Mouse (Mus musculus) ES-E14 (cell line): ENCODE data around the gene Tmem170b. TPM values are rescaled to one million over a fixed set of nuclear protein-coding genes. Genes with fewer than 3 reads are reported as not detected.

Source experiments
- DNase-seq: peaks from one replicate; pipeline ENCODE4 v3.0.0-alpha.2; 2013; ENCODE audit warnings: low read depth, low spot score
- H3K27ac ChIP-seq: 2 replicates; pipeline ENCODE4 v1.5.1; 2012; ENCODE audit warnings: low read depth, mild to moderate bottlenecking, low read length, moderate library complexity, mixed read lengths; ENCODE audit not compliant: poor library complexity, insufficient read depth, severe bottlenecking
- H3K36me3 ChIP-seq: 2 replicates; pipeline ENCODE4 v1.6.1; 2012; ENCODE audit warnings: mild to moderate bottlenecking, low read length, moderate library complexity, mixed read lengths; ENCODE audit not compliant: control insufficient read depth, poor library complexity, insufficient read depth, severe bottlenecking
- H3K4me1 ChIP-seq, 2 experiments: fragments of 150-350 bp in 1 of 2; sonication (generic) in 1 of 2; 2 replicates each; pipeline ENCODE4 v1.6.1; 2012; ENCODE audit warnings: low read length in 2 of 2, mild to moderate bottlenecking in 1 of 2, mixed read lengths in 1 of 2; ENCODE audit not compliant: control insufficient read depth in 2 of 2, insufficient read depth in 2 of 2, poor library complexity in 1 of 2
- H3K4me3 ChIP-seq, 2 experiments: fragments of 150-350 bp in 1 of 2; sonication (generic) in 1 of 2; 2 replicates each; pipeline ENCODE4 v1.5.1; 2012; ENCODE audit warnings: low read length in 2 of 2, low read depth in 1 of 2, mild to moderate bottlenecking in 1 of 2, mixed read lengths in 1 of 2; ENCODE audit not compliant: insufficient read depth in 1 of 2, poor library complexity in 1 of 2, severe bottlenecking in 1 of 2
- H3K9ac ChIP-seq: 2 replicates; pipeline ENCODE4 v1.6.1; 2012; ENCODE audit warnings: low read depth, mild to moderate bottlenecking, low read length, mixed read lengths; ENCODE audit not compliant: poor library complexity, insufficient read depth, severe bottlenecking
- H3K9me3 ChIP-seq: fragments of 150-350 bp; sonication (generic); 2 replicates; pipeline ENCODE4 v1.6.1; 2012; ENCODE audit warnings: low read depth, mild to moderate bottlenecking, low read length; ENCODE audit not compliant: control insufficient read depth, insufficient read depth
- CHD2 ChIP-seq: IDR thresholded peaks from 2 replicates; pipeline ENCODE4 v1.6.1; 2014; ENCODE audit warnings: mild to moderate bottlenecking, low read depth, low read length, inconsistent platforms
- HCFC1 ChIP-seq: IDR thresholded peaks from 2 replicates; pipeline ENCODE4 v1.6.1; 2012; ENCODE audit warnings: low read length, inconsistent platforms, borderline replicate concordance; ENCODE audit not compliant: insufficient read depth
- MAFK ChIP-seq: IDR thresholded peaks from 2 replicates; pipeline ENCODE4 v1.6.1; 2014; ENCODE audit warnings: mild to moderate bottlenecking, low read depth, low read length, inconsistent platforms; ENCODE audit not compliant: insufficient read depth
- ZC3H11A ChIP-seq: IDR thresholded peaks from 2 replicates; pipeline ENCODE4 v1.6.1; 2012; ENCODE audit warnings: low read depth, mild to moderate bottlenecking, inconsistent platforms, low read length, borderline replicate concordance
- ZNF384 ChIP-seq: IDR thresholded peaks from 2 replicates; pipeline ENCODE4 v1.6.1; 2012; ENCODE audit warnings: low read depth, low read length, inconsistent platforms
- in situ Hi-C, 2 experiments: fragments of 600-800 bp; cut with MboI; formaldehyde crosslinking; loops; one replicate each; pipeline ENCODE4 v1.15.1; 2025; ENCODE audit warnings: low sequenced_read_pairs in 2 of 2, inconsistent platforms in 1 of 2; ENCODE audit not compliant: unreplicated experiment in 2 of 2
- total RNA-seq: library from RNA; depleted of rRNA; stranded (reverse); fragments of 300-350 nt; gene quantifications from 2 replicates; pipeline ENCODE4 v1.2.3, GENCODE M21; 2012

Tmem170b gene
- total RNA-seq, 1 experiment, result 4.4 TPM

GRCm38 (mm10) chr13:41607589-41607988 lies 1.9 kb downstream of the Tmem170b start:
- DNase-seq, result no peak
- H3K4me1 ChIP-seq, result no peaks in the 10 kb centered on the region
- no peak for TF ChIP-seq CHD2
- TF ChIP-seq ZNF384, result no peak
- H3K36me3 ChIP-seq, result no peaks in the 10 kb centered on the region
- H3K4me3 ChIP-seq, result no peak overlapping the region
- no peak overlapping the region for H3K9ac ChIP-seq
- H3K9me3 ChIP-seq, result no peaks in the 10 kb centered on the region
- in situ Hi-C loops, result no loop called here
- H3K27ac ChIP-seq, result no peak overlapping the region

DNA sequence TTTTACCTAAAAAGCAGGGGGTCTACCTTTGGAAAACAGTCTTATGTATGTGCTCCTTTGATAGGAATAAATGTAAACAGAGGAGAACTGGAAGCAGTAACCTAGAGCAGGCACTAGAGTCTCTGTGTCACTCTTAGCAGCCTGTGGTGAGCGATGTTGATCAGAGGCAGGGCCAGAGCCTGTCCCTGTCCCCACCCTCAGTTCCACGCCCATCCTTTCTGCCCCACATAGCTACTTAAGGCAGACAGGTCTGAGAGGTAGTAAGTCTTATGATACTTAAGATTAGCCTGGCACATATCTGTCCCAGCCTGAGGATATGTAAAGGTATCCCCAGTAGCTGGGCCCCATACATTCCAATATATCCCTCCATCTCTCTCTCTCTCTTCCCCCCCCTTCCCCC lies 2.9 kb downstream of the Tmem170b start:
- in situ Hi-C loops, result no loop called here
- Histone ChIP-seq H3K27ac (no peak overlapping the region), H3K4me1 (no peaks in the 10 kb centered on the region), H3K4me3 (no peak overlapping the region), H3K9ac (no peak overlapping the region), H3K36me3 (no peaks in the 10 kb centered on the region), H3K9me3 (no peaks in the 10 kb centered on the region)
- no peak for DNase-seq
- TF ChIP-seq ZC3H11A (no peak), HCFC1 (no peak), ZNF384 (no peak), CHD2 (no peak), MAFK (no peak)

GRCm38 (mm10) chr13:41611046-41611445 lies 5.3 kb downstream of the Tmem170b start:
- no peaks in the 10 kb centered on the region for H3K36me3 ChIP-seq
- in situ Hi-C loops, result no loop called here
- TF ChIP-seq HCFC1 (no peak), MAFK (no peak), CHD2 (no peak), ZNF384 (no peak), ZC3H11A (no peak)

DNA sequence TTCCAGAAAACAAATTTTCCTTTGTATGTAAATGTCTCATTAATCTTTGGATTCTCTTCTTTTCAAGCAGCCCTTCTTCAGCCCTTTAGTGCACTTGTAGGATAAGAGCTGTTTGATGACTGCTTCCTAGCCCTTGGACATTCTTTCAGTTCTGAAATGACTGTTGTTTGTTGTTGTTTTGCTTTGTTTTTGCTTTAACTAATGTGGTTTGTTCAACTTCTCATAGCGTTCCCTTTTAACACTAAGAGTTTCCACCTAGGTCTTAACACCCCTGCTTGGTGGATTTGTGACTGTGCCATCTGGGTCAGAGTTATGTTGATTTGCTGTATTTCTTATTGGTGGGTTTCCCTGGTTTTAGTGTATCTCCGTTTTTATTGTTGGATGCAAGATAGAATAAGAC lies 8.8 kb downstream of the Tmem170b start:
- in situ Hi-C loops, result no loop called here
- Histone ChIP-seq H3K9me3 (no peaks in the 10 kb centered on the region), H3K9ac (no peak overlapping the region), H3K4me1 (no peaks in the 10 kb centered on the region), H3K27ac (no peak overlapping the region), H3K36me3 (no peaks in the 10 kb centered on the region), H3K4me3 (no peak overlapping the region)
- DNase-seq, result no peak
- TF ChIP-seq MAFK (no peak), CHD2 (no peak), ZNF384 (no peak), ZC3H11A (no peak), HCFC1 (no peak)

More at GRCm38 (mm10) chr13:41611046-41611445, 5.3 kb downstream of the Tmem170b start:
- no peak overlapping the region for H3K9ac ChIP-seq
- H3K4me1 ChIP-seq, result no peaks in the 10 kb centered on the region
- H3K9me3 ChIP-seq, result no peaks in the 10 kb centered on the region
- DNase-seq, result no peak
- H3K27ac ChIP-seq, result no peak overlapping the region
- no peak overlapping the region for H3K4me3 ChIP-seq

- H3K4me1 ChIP-seq, result no peaks in the 10 kb centered on the region
- H3K27ac ChIP-seq, result no peak overlapping the region
- in situ Hi-C loops, result no loop called here
- no peaks in the 10 kb centered on the region for H3K36me3 ChIP-seq
- DNase-seq, result no peak
- no peak for TF ChIP-seq ZC3H11A
- TF ChIP-seq MAFK, result no peak
- no peak for TF ChIP-seq CHD2
- no peak for TF ChIP-seq HCFC1
- TF ChIP-seq ZNF384, result no peak
- no peak overlapping the region for H3K9ac ChIP-seq
- H3K9me3 ChIP-seq, result no peaks in the 10 kb centered on the region
- no peak overlapping the region for H3K4me3 ChIP-seq
Measured at GRCm38 (mm10) chr13:41614982-41615381, 9.3 kb downstream of the Tmem170b start.
